In genomic region chr9:110672462-110673106, GRCm38 (mm10) we compare ENCODE assay signal across 9 mouse cellular contexts. TPM values are rescaled to one million over a fixed set of nuclear protein-coding genes. Genes with fewer than 3 reads are reported as not detected.
DNase-seq lines count a peak whose midpoint lies in the region; ATAC-seq and TF ChIP-seq lines count a peak whose summit lies in the region.
"Had no signal": no experiment of that assay in that cellular context is flagged by ENCODE, and none has a peak within 500 bp of the region (broad histone marks: within the 10 kb centered on the region; RNA-seq: fewer than 3 reads in every experiment).

No protein-coding gene starts in this region.

- WGBS in spleen, adult 2 months = 77% methylated on average over 7 of the region's 7 CpGs
- WGBS in heart, embryonic 14.5 days = 62% methylated on average over 7 of the region's 7 CpGs

- H3K4me1 ChIP-seq in spleen, adult 2 months (ENCODE audit: control insufficient read depth, insufficient read depth, insufficient read length) = peaks cover 17% of the 10 kb centered on the region
- peaks cover 71 to 89% of the 10 kb centered on the region in 2 experiments for H3K4me1 ChIP-seq in heart, embryonic 14.5 days (ENCODE audit: control insufficient read depth in 2 of 2, insufficient read depth in 2 of 2, low read length in 2 of 2)

- H3K27ac ChIP-seq in spleen, adult 2 months (ENCODE audit: insufficient read depth, low read length) = no peak overlapping the region
- H3K27ac ChIP-seq in heart, embryonic 14.5 days (replicated peaks in 1 of 2; ENCODE audit: control insufficient read depth in 1 of 2, insufficient read depth in 1 of 2, low read depth in 2 of 2, low read length in 2 of 2) = peak overlapping the region; percentile 5 to 71; a peak in 2 of 4 replicates

- peak overlapping the region; percentile 54; the same call in 1 of the 2 replicates for H3K9ac ChIP-seq in heart, embryonic 14.5 days (ENCODE audit: low read length)

- DNase-seq in spleen, adult 2 months (ENCODE audit: low read depth in 1 of 2, low spot score in 2 of 2) = peak in 1 of 2 experiments; percentile 42
- DNase-seq in spleen, postnatal 36 days (ENCODE audit: low spot score in 2 of 2) = no peak
- peak; percentile 60 to 61 for DNase-seq in cerebellum, postnatal 10 days
- peak; percentile 79 to 84 for DNase-seq in kidney, postnatal 36 days
- DNase-seq in naive thymus-derived CD4-positive, alpha-beta T cell, adult 2 months (ENCODE audit: low read depth) = peak; percentile 51
- no peak for DNase-seq in testis, postnatal 10 days (ENCODE audit: low spot score)
- DNase-seq in urinary bladder, postnatal 4 days (ENCODE audit: low spot score in 2 of 2) = no peak

- H3K27me3 ChIP-seq in spleen, adult 2 months (ENCODE audit: control insufficient read depth, insufficient read depth, low read length) = no peaks in the 10 kb centered on the region
- no peaks in the 10 kb centered on the region for H3K27me3 ChIP-seq in heart, embryonic 14.5 days (ENCODE audit: control insufficient read depth, insufficient read depth, low read length)

- no peak for ATAC-seq in heart, embryonic 14.5 days (ENCODE audit: insufficient number of reproducible peaks, insufficient read depth, low FRiP score, low read depth)

- no peaks in the 10 kb centered on the region for H3K36me3 ChIP-seq in spleen, adult 2 months (ENCODE audit: control insufficient read depth, insufficient read depth, low read length)
- H3K36me3 ChIP-seq in heart, embryonic 14.5 days (ENCODE audit: control insufficient read depth, insufficient read depth, low read length) = no peaks in the 10 kb centered on the region

- H3K4me3 ChIP-seq in spleen, adult 2 months (ENCODE audit: extremely low read depth, insufficient read depth, insufficient read length) = no peak overlapping the region
- H3K4me3 ChIP-seq in heart, embryonic 14.5 days (ENCODE audit: control insufficient read depth in 1 of 2, insufficient read depth in 1 of 2, low read depth in 1 of 2, low read length in 2 of 2) = no peak overlapping the region
- H3K4me3 ChIP-seq: erythroblast, embryonic 14.5 days had no signal

- H3K9me3 ChIP-seq in heart, embryonic 14.5 days (ENCODE audit: control insufficient read depth, low read length) = no peaks in the 10 kb centered on the region

- H3K4me2 ChIP-seq in heart, embryonic 14.5 days (ENCODE audit: low read length) = 0 out of 2 replicates have a peak overlapping the region, but pooled peaks have one; percentile 16

- TF ChIP-seq CTCF in spleen, adult 2 months (IDR thresholded peaks at IDR 0.05; ENCODE audit: extremely low read depth, insufficient read depth, insufficient read length, insufficient replicate concordance) = peak; percentile 63; the same call in 1 of the 2 replicates

- TF ChIP-seq POLR2A in spleen, adult 2 months (IDR thresholded peaks at IDR 0.05; ENCODE audit: low read depth, low read length) = no peak

RNA-seq across cellular contexts. Expression of gene Ccdc12, which starts 16.3 kb away (rescaled TPM):
- polyA plus RNA-seq in spleen, adult 2 months (2012; rRNA removed) = 103 and 110 TPM in 2 replicates
- polyA plus RNA-seq in heart, embryonic 14.5 days (2014; fragmentation: Nextera tagmentation; extraction: Ambion mirVana) = 146 and 147 TPM in 2 replicates

RNA-seq across cellular contexts. Expression of gene Nbeal2, which starts 18.6 kb away (rescaled TPM):
- polyA plus RNA-seq in spleen, adult 2 months (2012; rRNA removed) = 78.9 and 82.2 TPM in 2 replicates
- polyA plus RNA-seq in heart, embryonic 14.5 days (2014; fragmentation: Nextera tagmentation; extraction: Ambion mirVana) = 2.4 and 2.7 TPM in 2 replicates

RNA-seq across cellular contexts. Expression of gene Nradd, which starts 48.3 kb away (rescaled TPM):
- polyA plus RNA-seq in spleen, adult 2 months (2012; rRNA removed) = 5.2 and 5.5 TPM in 2 replicates
- polyA plus RNA-seq in heart, embryonic 14.5 days (2014; fragmentation: Nextera tagmentation; extraction: Ambion mirVana) = 8.4 and 12.2 TPM in 2 replicates

Comparison
In these comparisons a context has a peak if more than half of its experiments do, and no peak if none do; other contexts are left out.
1. DNase-seq: peak in cerebellum, postnatal 10 days (2 of 2), kidney, postnatal 36 days (2 of 2) and naive thymus-derived CD4-positive, alpha-beta T cell, adult 2 months (single experiment); none in spleen, postnatal 36 days (0 of 2), testis, postnatal 10 days (single experiment) and urinary bladder, postnatal 4 days (0 of 2).
2. RNA of gene Nbeal2, which starts 18.6 kb away (polyA plus RNA-seq): 78.9 to 82.2 TPM in spleen, adult 2 months; 2.4 to 2.7 TPM in heart, embryonic 14.5 days; every median in the first group is over 10 times any median in the second.